Mouse (Mus musculus): ENCODE data around the gene Tenm2. TPM values are rescaled to one million over a fixed set of nuclear protein-coding genes. Genes with fewer than 3 reads are reported as not detected.
A peak's percentile ranks its signal among the peaks of the same experiment; 100 is the strongest.

Gene Tenm2
- total RNA-seq, 4 experiments from 2014 or later, result 0.35 to 0.77 (median 0.54) TPM

GRCm38 (mm10) chr11:37076989-37077598 lies 158.7 kb downstream of the Tenm2 start:
- no peak for DNase-seq

- no peak for DNase-seq
Measured at GRCm38 (mm10) chr11:37075349-37075748, 160.4 kb downstream of the Tenm2 start.

- DNase-seq, result no peak
Measured at GRCm38 (mm10) chr11:37065459-37065858, 170.3 kb downstream of the Tenm2 start.

GRCm38 (mm10) chr11:37046671-37047070 lies 189.1 kb downstream of the Tenm2 start:
- DNase-seq, result no peak

GRCm38 (mm10) chr11:37041259-37041658 lies 194.5 kb downstream of the Tenm2 start:
- no peak for DNase-seq

- DNase-seq, result no peak
Measured at GRCm38 (mm10) chr11:37039283-37039682, 196.5 kb downstream of the Tenm2 start.

GRCm38 (mm10) chr11:37031305-37032055 lies 204.3 kb downstream of the Tenm2 start:
- no peak for DNase-seq

GRCm38 (mm10) chr11:37011900-37012299 lies 223.9 kb downstream of the Tenm2 start:
- DNase-seq, result no peak

- no peak for DNase-seq
Measured at GRCm38 (mm10) chr11:37009243-37009642, 226.5 kb downstream of the Tenm2 start.

GRCm38 (mm10) chr11:36997668-36998067 lies 238.1 kb downstream of the Tenm2 start:
- no peak for DNase-seq

- DNase-seq, result peak; percentile 5
Measured at GRCm38 (mm10) chr11:36990895-36991294, 244.9 kb downstream of the Tenm2 start.

GRCm38 (mm10) chr11:36988776-36989565 lies 246.8 kb downstream of the Tenm2 start:
- DNase-seq, result no peak

- DNase-seq, result no peak
Measured at GRCm38 (mm10) chr11:36974142-36974541, 261.6 kb downstream of the Tenm2 start.

- no peak for DNase-seq
Measured at GRCm38 (mm10) chr11:36958102-36958501, 277.7 kb downstream of the Tenm2 start.

GRCm38 (mm10) chr11:36941429-36941828 lies 294.3 kb downstream of the Tenm2 start:
- no peak for DNase-seq

GRCm38 (mm10) chr11:36940557-36941110 lies 295.1 kb downstream of the Tenm2 start:
- DNase-seq, result no peak

GRCm38 (mm10) chr11:36929817-36930216 lies 305.9 kb downstream of the Tenm2 start:
- no peak for DNase-seq

GRCm38 (mm10) chr11:36926705-36927406 lies 308.9 kb downstream of the Tenm2 start:
- DNase-seq, result no peak

- no peak for DNase-seq
Measured at GRCm38 (mm10) chr11:36919301-36919700, 316.5 kb downstream of the Tenm2 start.

GRCm38 (mm10) chr11:36911406-36911805 lies 324.4 kb downstream of the Tenm2 start:
- DNase-seq, result no peak

- no peak for DNase-seq
Measured at GRCm38 (mm10) chr11:36909036-36909435, 326.7 kb downstream of the Tenm2 start.

- no peak for DNase-seq
Measured at GRCm38 (mm10) chr11:36902302-36902701, 333.5 kb downstream of the Tenm2 start.
